Mouse (Mus musculus) liver, embryonic 11.5 days (tissue): ENCODE results near the gene Gm11756. TPM values are rescaled to one million over a fixed set of nuclear protein-coding genes. Genes with fewer than 3 reads are reported as not detected.
"Not testable (repeated sequence)": the region's sequence is repeated elsewhere in the genome, so short reads cannot be mapped to it uniquely, and the experiment has no call there.

Experiments
- ATAC-seq: fragments of 200-750 bp; cut with Nextera tagmentation; replicated peaks from 2 replicates; pipeline ENCODE4 v1.8.0; 2017; ENCODE audit warnings: moderate number of reproducible peaks, mild to moderate bottlenecking, moderate TSS enrichment, moderate library complexity; ENCODE audit not compliant: low FRiP score
- DNase-seq: peaks from one replicate; pipeline ENCODE4 v3.0.0-alpha.2; 2017; ENCODE audit warnings: low spot score
- H3K27ac ChIP-seq: fragments of 300-500 bp; sonication (generic); 2 replicates; pipeline ENCODE4 v1.5.1; 2014; ENCODE audit warnings: mild to moderate bottlenecking, low read depth, low read length, control low read depth
- H3K27me3 ChIP-seq: fragments of 300-500 bp; sonication (generic); replicated peaks from 2 replicates; pipeline ENCODE4 v1.6.1; 2014; ENCODE audit warnings: low read length, mixed read lengths; ENCODE audit not compliant: control insufficient read depth, insufficient read depth
- H3K36me3 ChIP-seq: fragments of 300-500 bp; sonication (generic); 2 replicates; pipeline ENCODE4 v1.6.1; 2014; ENCODE audit warnings: mild to moderate bottlenecking, low read length, moderate library complexity, mixed read lengths; ENCODE audit not compliant: control insufficient read depth, insufficient read depth
- H3K4me1 ChIP-seq: fragments of 300-500 bp; sonication (generic); replicated peaks from 2 replicates; pipeline ENCODE4 v1.6.1; 2014; ENCODE audit warnings: low read length, mixed read lengths; ENCODE audit not compliant: control insufficient read depth, insufficient read depth
- H3K4me2 ChIP-seq: fragments of 300-500 bp; sonication (generic); 2 replicates; pipeline ENCODE4 v1.6.1; 2014; ENCODE audit warnings: mild to moderate bottlenecking, control low read depth, moderate library complexity
- H3K4me3 ChIP-seq: fragments of 300-500 bp; sonication (generic); 2 replicates; pipeline ENCODE4 v1.5.1; 2014; ENCODE audit warnings: low read depth, low read length, control low read depth
- H3K9ac ChIP-seq: fragments of 300-500 bp; sonication (generic); 2 replicates; pipeline ENCODE4 v1.6.1; 2014; ENCODE audit warnings: low read depth, low read length, control low read depth
- H3K9me3 ChIP-seq: fragments of 300-500 bp; sonication (generic); 2 replicates; pipeline ENCODE4 v1.6.1; 2016; ENCODE audit warnings: low read length, inconsistent platforms, mixed read lengths; ENCODE audit not compliant: control insufficient read depth
- WGBS: fragments of 180-500 bp; shearing (Covaris S2); extraction: QIAGEN DNeasy Blood & Tissue Kit; methylation state at CpG from one replicate; pipeline ENCODE4 v1.1.7; 2014; 5-methylcytosine and 5-hydroxymethylcytosine counted together
- polyA plus RNA-seq: library from polyadenylated mRNA; unstranded; fragments of >200 nt; fragmentation: Nextera tagmentation; extraction: Ambion mirVana; gene quantifications from 2 replicates; pipeline ENCODE4 v1.2.1, GENCODE M21; 2014

Gm11756 gene
- polyA plus RNA-seq: not detected in 2 replicates

DNA sequence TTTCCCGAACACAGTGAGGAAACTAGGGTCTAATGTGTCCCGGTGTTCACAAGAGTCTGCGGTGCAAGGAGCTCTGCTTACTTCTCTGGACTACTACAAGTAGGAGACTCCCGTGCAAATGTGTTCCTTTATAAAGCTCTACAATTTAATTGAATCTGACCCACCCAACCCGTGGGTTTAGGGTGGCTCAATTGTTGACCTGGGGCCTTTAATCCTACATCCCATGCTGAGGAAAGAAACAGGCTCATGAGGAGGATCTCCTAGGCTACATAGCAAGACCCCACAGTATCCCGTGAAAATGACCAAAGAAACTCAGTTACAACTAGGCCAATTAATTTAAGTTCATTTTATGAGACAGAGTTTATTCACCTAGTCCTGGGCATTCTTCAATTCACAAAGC, at the start of gene Gm11756:
Gene Gm11756 (minus strand): TSS at position 101 of the 400 bp plus-strand sequence.
- H3K9ac ChIP-seq, ATAC-seq, H3K4me2 ChIP-seq, H3K9me3 ChIP-seq, H3K27me3 ChIP-seq, H3K36me3 ChIP-seq, DNase-seq, H3K27ac ChIP-seq, H3K4me1 ChIP-seq, H3K4me3 ChIP-seq: not testable (repeated sequence)
- 84% methylated on average over 6 of the region's 6 CpGs for WGBS

- no peak within 1 kb of the TSS for H3K27ac ChIP-seq
- no peaks in the 10 kb centered on the region for H3K9me3 ChIP-seq
- H3K36me3 ChIP-seq: no peaks in the 10 kb centered on the region
- no peak within 1 kb of the TSS for H3K9ac ChIP-seq
- DNase-seq: no peak
- H3K4me2 ChIP-seq: no peak within 1 kb of the TSS
- 79% methylated on average over 8 of the region's 8 CpGs for WGBS
- ATAC-seq: no peak
- H3K4me3 ChIP-seq: no peak within 1 kb of the TSS
- H3K27me3 ChIP-seq: no peaks in the 10 kb centered on the region
- H3K4me1 ChIP-seq: no peaks in the 10 kb centered on the region
Measured at GRCm38 (mm10) chr4:73950375-73950896, 29.9 kb upstream of the Gm11756 start, which contains the start of gene 2310002L09Rik. Gene 2310002L09Rik (minus strand): TSS chr4:73950846.

DNA sequence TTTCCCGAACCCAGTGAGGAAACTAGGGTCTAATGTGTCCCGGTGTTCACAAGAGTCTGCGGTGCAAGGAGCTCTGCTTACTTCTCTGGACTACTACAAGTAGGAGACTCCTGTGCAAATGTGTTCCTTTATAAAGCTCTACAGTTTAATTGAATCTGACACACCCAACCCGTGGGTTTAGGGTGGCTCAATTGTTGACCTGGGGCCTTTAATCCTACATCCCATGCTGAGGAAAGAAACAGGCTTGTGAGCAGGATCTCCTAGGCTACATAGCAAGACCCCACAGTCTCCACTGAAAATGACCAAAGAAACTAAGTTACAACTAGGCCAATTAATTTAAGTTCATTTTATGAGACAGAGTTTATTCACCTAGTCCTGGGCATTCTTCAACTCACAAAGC, 14.7 kb downstream of the Gm11756 start, which contains the start of gene Gm13871:
Gene Gm13871 (minus strand): TSS at position 101 of the 400 bp plus-strand sequence.
- not testable (repeated sequence) for DNase-seq, H3K4me2 ChIP-seq, H3K27ac ChIP-seq, H3K27me3 ChIP-seq, H3K36me3 ChIP-seq, ATAC-seq, H3K9ac ChIP-seq, H3K4me1 ChIP-seq, H3K9me3 ChIP-seq, H3K4me3 ChIP-seq
- WGBS: no CpG with 5 or more reads among the region's 4 CpGs

DNA sequence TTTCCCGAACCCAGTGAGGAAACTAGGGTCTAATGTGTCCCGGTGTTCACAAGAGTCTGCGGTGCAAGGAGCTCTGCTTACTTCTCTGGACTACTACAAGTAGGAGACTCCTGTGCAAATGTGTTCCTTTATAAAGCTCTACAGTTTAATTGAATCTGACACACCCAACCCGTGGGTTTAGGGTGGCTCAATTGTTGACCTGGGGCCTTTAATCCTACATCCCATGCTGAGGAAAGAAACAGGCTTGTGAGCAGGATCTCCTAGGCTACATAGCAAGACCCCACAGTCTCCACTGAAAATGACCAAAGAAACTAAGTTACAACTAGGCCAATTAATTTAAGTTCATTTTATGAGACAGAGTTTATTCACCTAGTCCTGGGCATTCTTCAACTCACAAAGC, 29.5 kb downstream of the Gm11756 start, which contains the start of gene Gm11757:
Gene Gm11757 (minus strand): TSS at position 101 of the 400 bp plus-strand sequence.
- DNase-seq, H3K9ac ChIP-seq, H3K27me3 ChIP-seq, H3K36me3 ChIP-seq, ATAC-seq, H3K4me2 ChIP-seq, H3K27ac ChIP-seq, H3K4me1 ChIP-seq, H3K9me3 ChIP-seq, H3K4me3 ChIP-seq: not testable (repeated sequence)
- WGBS: no CpG with 5 or more reads among the region's 4 CpGs

DNA sequence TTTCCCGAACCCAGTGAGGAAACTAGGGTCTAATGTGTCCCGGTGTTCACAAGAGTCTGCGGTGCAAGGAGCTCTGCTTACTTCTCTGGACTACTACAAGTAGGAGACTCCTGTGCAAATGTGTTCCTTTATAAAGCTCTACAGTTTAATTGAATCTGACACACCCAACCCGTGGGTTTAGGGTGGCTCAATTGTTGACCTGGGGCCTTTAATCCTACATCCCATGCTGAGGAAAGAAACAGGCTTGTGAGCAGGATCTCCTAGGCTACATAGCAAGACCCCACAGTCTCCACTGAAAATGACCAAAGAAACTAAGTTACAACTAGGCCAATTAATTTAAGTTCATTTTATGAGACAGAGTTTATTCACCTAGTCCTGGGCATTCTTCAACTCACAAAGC, 44.4 kb downstream of the Gm11756 start, which contains the start of gene Gm11758:
Gene Gm11758 (minus strand): TSS at position 101 of the 400 bp plus-strand sequence.
- not testable (repeated sequence) for H3K27me3 ChIP-seq, H3K4me3 ChIP-seq, DNase-seq, H3K27ac ChIP-seq, H3K4me2 ChIP-seq, H3K36me3 ChIP-seq, H3K9ac ChIP-seq, H3K9me3 ChIP-seq, H3K4me1 ChIP-seq, ATAC-seq
- WGBS: no CpG with 5 or more reads among the region's 4 CpGs

Other genes starting within 250 kb of the Gm11756 start
- not detected in 2 replicates for gene Gm428, start 237.2 kb downstream of the Gm11756 start, polyA plus RNA-seq
- 0.40 and 0.63 TPM in 2 replicates for gene Rasef, start 129.8 kb downstream of the Gm11756 start, polyA plus RNA-seq
- gene Gm11758, start 44.5 kb downstream of the Gm11756 start, polyA plus RNA-seq: not detected in 2 replicates
- not detected in 2 replicates for gene Gm11757, start 29.6 kb downstream of the Gm11756 start, polyA plus RNA-seq
- gene Gm13871, start 14.8 kb downstream of the Gm11756 start, polyA plus RNA-seq: not detected in 2 replicates
- gene 2310002L09Rik, start 30.1 kb upstream of the Gm11756 start, polyA plus RNA-seq: not detected in 2 replicates
- 0.19 and 0.21 TPM in 2 replicates for gene Frmd3, start 92.7 kb upstream of the Gm11756 start, polyA plus RNA-seq